Mouse (Mus musculus): ENCODE data around the gene Chsy1. TPM values are rescaled to one million over a fixed set of nuclear protein-coding genes. Genes with fewer than 3 reads are reported as not detected.
A peak's percentile ranks its signal among the peaks of the same experiment; 100 is the strongest.
"Not testable (repeated sequence)": the region's sequence is repeated elsewhere in the genome, so short reads cannot be mapped to it uniquely, and the experiment has no call there.

Gene Chsy1
- polyA plus RNA-seq, 1 experiment from 2014 or later = 10.1 TPM

DNA sequence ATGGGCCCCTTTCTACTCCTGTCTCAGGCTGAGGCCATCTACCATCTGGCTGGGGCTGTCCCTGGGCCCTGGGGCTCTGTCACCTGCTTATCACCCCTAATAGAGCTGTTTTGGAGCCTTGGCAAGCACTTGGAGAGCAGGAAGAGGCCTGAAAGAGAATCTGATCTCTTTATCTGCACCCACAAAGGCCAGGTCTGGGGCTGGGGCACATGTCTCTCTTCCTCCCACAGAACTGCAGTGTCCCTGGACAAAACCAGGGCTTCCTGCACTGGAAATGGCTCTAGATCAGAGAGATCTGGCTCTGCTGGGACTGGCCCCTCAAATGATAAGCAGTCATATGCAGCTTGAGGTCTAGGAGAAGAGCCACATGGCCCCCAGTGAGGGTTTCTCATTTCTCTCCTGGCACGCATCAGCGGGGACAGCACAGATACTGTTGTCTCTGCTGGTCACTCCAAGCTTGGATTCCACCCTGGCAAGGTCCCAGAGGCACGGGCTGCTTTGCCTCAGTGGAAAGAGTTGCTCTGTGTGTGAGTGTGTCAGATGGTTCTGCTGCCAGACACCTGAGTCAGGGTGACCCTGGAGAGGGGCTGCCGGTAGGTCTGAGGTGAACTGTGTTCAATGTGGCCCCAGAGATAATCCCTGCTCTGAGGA lies 78.4 kb downstream of the Chsy1 start:
- DNase-seq (peak; percentile 69), ATAC-seq (ENCODE audit: low read depth) (peak; percentile 92)
- Histone ChIP-seq H3K36me3 (no peaks in the 10 kb centered on the region), H3K4me1 (replicated peaks) (peaks cover 70% of the 10 kb centered on the region), H3K4me3 (replicated peaks) (no peak overlapping the region), H3K4me2 (peak overlapping the region; percentile 0), H3K9ac (peak overlapping the region; percentile 24), H3K27ac (peak overlapping the region; percentile 72), H3K27me3 (no peaks in the 10 kb centered on the region), H3K9me3 (replicated peaks) (no peaks in the 10 kb centered on the region)
- WGBS (ENCODE audit: insufficient replicate concordance) = 17% methylated on average over 4 of the region's 4 CpGs

DNA sequence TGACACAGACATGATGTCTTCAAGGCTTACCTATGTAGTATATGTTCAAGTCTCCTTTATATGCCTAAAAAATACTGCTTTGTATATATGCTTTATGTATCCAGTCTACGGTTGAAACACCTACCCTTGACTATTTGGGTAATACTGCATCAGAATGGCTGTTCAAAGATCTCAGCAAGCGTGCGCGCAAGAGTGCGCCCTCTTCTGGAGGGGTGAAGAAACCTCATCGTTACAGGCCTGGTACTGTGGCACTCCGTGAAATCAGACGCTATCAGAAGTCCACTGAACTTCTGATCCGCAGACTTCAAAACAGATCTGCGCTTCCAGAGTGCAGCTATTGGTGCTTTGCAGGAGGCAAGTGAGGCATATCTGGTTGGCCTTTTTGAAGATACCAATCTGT lies 81.1 kb downstream of the Chsy1 start:
- not testable (repeated sequence) for H3K9ac ChIP-seq; H3K36me3 ChIP-seq; H3K9me3 ChIP-seq (replicated peaks); H3K4me2 ChIP-seq; H3K4me3 ChIP-seq (replicated peaks); H3K27me3 ChIP-seq; DNase-seq; ATAC-seq (ENCODE audit: low read depth); H3K27ac ChIP-seq
- WGBS (ENCODE audit: insufficient replicate concordance) = 77% methylated on average over 10 of the region's 10 CpGs
- peaks cover 83% of the 10 kb centered on the region for H3K4me1 ChIP-seq (replicated peaks)

- H3K9me3 ChIP-seq (replicated peaks) = no peaks in the 10 kb centered on the region
- H3K4me2 ChIP-seq = no peak overlapping the region
- peak overlapping the region; percentile 40; the same call in 1 of the 2 replicates for H3K9ac ChIP-seq
- no peaks in the 10 kb centered on the region for H3K27me3 ChIP-seq
- peak overlapping the region; percentile 99 for H3K27ac ChIP-seq
- 60% methylated on average over 3 of the region's 3 CpGs for WGBS (ENCODE audit: insufficient replicate concordance)
- no peak overlapping the region for H3K4me3 ChIP-seq (replicated peaks)
- H3K36me3 ChIP-seq = no peaks in the 10 kb centered on the region
- DNase-seq (no peak), ATAC-seq (ENCODE audit: low read depth) (no peak)
- H3K4me1 ChIP-seq (replicated peaks) = peaks cover 87% of the 10 kb centered on the region
Observed at GRCm38 (mm10) chr7:66194511-66194910, 85.2 kb downstream of the Chsy1 start.

DNA sequence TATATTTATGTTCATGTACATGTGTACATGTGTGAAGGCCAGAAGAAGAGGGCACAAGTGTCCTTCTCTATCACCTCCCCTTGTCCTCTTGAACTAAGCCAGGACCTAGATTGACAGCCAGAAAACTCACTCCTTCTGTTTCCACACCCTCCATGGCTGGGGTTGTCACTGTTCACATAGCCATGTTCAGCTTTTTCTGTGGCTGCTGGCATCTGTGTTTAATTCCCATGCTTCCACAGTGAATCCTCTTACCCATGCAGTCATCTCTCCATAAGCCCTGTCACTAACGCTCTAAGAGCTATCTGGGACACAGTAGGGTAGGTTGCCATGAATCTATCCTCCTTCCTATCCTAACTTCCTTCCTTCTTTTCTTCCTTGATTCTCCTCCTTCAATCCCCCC lies 86.6 kb downstream of the Chsy1 start:
- Histone ChIP-seq H3K27ac (peak overlapping the region; percentile 99), H3K4me3 (replicated peaks) (no peak overlapping the region), H3K4me1 (replicated peaks) (peaks cover 94% of the 10 kb centered on the region), H3K9me3 (replicated peaks) (no peaks in the 10 kb centered on the region), H3K9ac (peak overlapping the region; percentile 81), H3K27me3 (no peaks in the 10 kb centered on the region), H3K4me2 (peak overlapping the region; percentile 68), H3K36me3 (no peaks in the 10 kb centered on the region)
- ATAC-seq (ENCODE audit: low read depth) (no peak), DNase-seq (no peak)
- WGBS (ENCODE audit: insufficient replicate concordance) = 26% methylated on average over 1 of the region's 1 CpGs

- Histone ChIP-seq H3K9me3 (replicated peaks) (no peaks in the 10 kb centered on the region), H3K4me2 (peak overlapping the region; percentile 68), H3K4me3 (replicated peaks) (peak overlapping the region; percentile 35), H3K4me1 (replicated peaks) (peaks cover 97% of the 10 kb centered on the region), H3K9ac (peak overlapping the region; percentile 81), H3K36me3 (no peaks in the 10 kb centered on the region), H3K27me3 (no peaks in the 10 kb centered on the region), H3K27ac (peak overlapping the region; percentile 99)
- 12% methylated on average over 11 of the region's 11 CpGs for WGBS (ENCODE audit: insufficient replicate concordance)
- ATAC-seq (ENCODE audit: low read depth) (peak; percentile 90), DNase-seq (peak; percentile 88)
Observed at GRCm38 (mm10) chr7:66196609-66197445, 87.5 kb downstream of the Chsy1 start.

GRCm38 (mm10) chr7:66198416-66198815 lies 89.1 kb downstream of the Chsy1 start:
- DNase-seq (no peak), ATAC-seq (ENCODE audit: low read depth) (no peak)
- no peak overlapping the region for H3K4me3 ChIP-seq (replicated peaks)
- peak overlapping the region; percentile 85 for H3K27ac ChIP-seq
- 79% methylated on average over 10 of the region's 10 CpGs for WGBS (ENCODE audit: insufficient replicate concordance)
- H3K27me3 ChIP-seq = no peaks in the 10 kb centered on the region
- no peak overlapping the region for H3K4me2 ChIP-seq
- H3K9ac ChIP-seq = peak overlapping the region; percentile 57; the same call in 1 of the 2 replicates
- no peaks in the 10 kb centered on the region for H3K36me3 ChIP-seq
- H3K4me1 ChIP-seq (replicated peaks) = peaks cover 81% of the 10 kb centered on the region
- H3K9me3 ChIP-seq (replicated peaks) = no peaks in the 10 kb centered on the region

- Histone ChIP-seq H3K27me3 (no peaks in the 10 kb centered on the region), H3K27ac (peak overlapping the region; percentile 85), H3K4me1 (replicated peaks) (peaks cover 72% of the 10 kb centered on the region), H3K4me3 (replicated peaks) (no peak overlapping the region), H3K9ac (peak overlapping the region; percentile 57), H3K9me3 (replicated peaks) (no peaks in the 10 kb centered on the region), H3K36me3 (no peaks in the 10 kb centered on the region), H3K4me2 (peak overlapping the region; percentile 17; the same call in 1 of the 2 replicates)
- ATAC-seq (ENCODE audit: low read depth) (peak; percentile 42), DNase-seq (peak; percentile 65)
- WGBS (ENCODE audit: insufficient replicate concordance) = 54% methylated on average over 5 of the region's 5 CpGs
Observed at GRCm38 (mm10) chr7:66199391-66199831, 90.1 kb downstream of the Chsy1 start.

GRCm38 (mm10) chr7:66200383-66200782 lies 91.1 kb downstream of the Chsy1 start:
- Histone ChIP-seq H3K9ac (peak overlapping the region; percentile 26; the same call in 1 of the 2 replicates), H3K9me3 (replicated peaks) (no peaks in the 10 kb centered on the region), H3K27me3 (no peaks in the 10 kb centered on the region), H3K27ac (peak overlapping the region; percentile 85), H3K4me3 (replicated peaks) (no peak overlapping the region), H3K4me2 (no peak overlapping the region), H3K4me1 (replicated peaks) (peaks cover 62% of the 10 kb centered on the region), H3K36me3 (no peaks in the 10 kb centered on the region)
- 78% methylated on average over 3 of the region's 3 CpGs for WGBS (ENCODE audit: insufficient replicate concordance)
- no peak for DNase-seq
- no peak for ATAC-seq (ENCODE audit: low read depth)

GRCm38 (mm10) chr7:66200791-66201450 lies 91.6 kb downstream of the Chsy1 start:
- Histone ChIP-seq H3K4me1 (replicated peaks) (peaks cover 56% of the 10 kb centered on the region), H3K27ac (peak overlapping the region; percentile 85), H3K27me3 (no peaks in the 10 kb centered on the region), H3K36me3 (no peaks in the 10 kb centered on the region), H3K4me2 (peak overlapping the region; percentile 5; the same call in 1 of the 2 replicates), H3K9ac (peak overlapping the region; percentile 26; the same call in 1 of the 2 replicates), H3K4me3 (replicated peaks) (no peak overlapping the region), H3K9me3 (replicated peaks) (no peaks in the 10 kb centered on the region)
- 20% methylated on average over 8 of the region's 8 CpGs for WGBS (ENCODE audit: insufficient replicate concordance)
- ATAC-seq (ENCODE audit: low read depth) (no peak), DNase-seq (no peak)

GRCm38 (mm10) chr7:66201657-66202056 lies 92.3 kb downstream of the Chsy1 start:
- Histone ChIP-seq H3K4me3 (replicated peaks) (no peak overlapping the region), H3K27me3 (no peaks in the 10 kb centered on the region), H3K9me3 (replicated peaks) (no peaks in the 10 kb centered on the region), H3K27ac (peak overlapping the region; percentile 85; the same call in 1 of the 2 replicates), H3K36me3 (no peaks in the 10 kb centered on the region), H3K9ac (0 out of 2 replicates have a peak overlapping the region, but pooled peaks have one; percentile 26), H3K4me1 (replicated peaks) (peaks cover 49% of the 10 kb centered on the region), H3K4me2 (no peak overlapping the region)
- WGBS (ENCODE audit: insufficient replicate concordance) = 73% methylated on average over 2 of the region's 2 CpGs
- DNase-seq (no peak), ATAC-seq (ENCODE audit: low read depth) (no peak)

DNA sequence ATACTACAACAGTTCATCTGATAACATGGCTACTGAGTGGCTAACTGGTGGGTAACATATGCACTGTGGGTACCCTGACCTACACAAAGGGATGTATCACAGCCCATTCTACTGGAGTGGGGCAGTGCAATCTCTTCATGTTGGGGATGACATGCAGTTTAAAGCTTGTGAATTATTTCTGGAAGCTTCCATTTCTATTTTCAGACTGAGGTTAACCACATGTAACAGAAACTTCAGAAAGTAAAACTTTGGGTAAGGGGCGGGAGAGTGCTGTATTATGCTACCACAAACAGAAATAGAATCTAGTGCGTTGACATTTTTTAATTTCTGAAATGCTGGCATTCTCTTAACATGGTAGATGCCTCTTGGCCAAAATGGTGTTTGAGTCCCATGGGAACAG lies 100.6 kb downstream of the Chsy1 start:
- Histone ChIP-seq H3K36me3 (no peaks in the 10 kb centered on the region), H3K4me1 (replicated peaks) (no peaks in the 10 kb centered on the region; the same call in 1 of the 2 replicates), H3K9ac (no peak overlapping the region), H3K4me3 (replicated peaks) (no peak overlapping the region), H3K27me3 (no peaks in the 10 kb centered on the region), H3K9me3 (replicated peaks) (no peaks in the 10 kb centered on the region), H3K4me2 (no peak overlapping the region), H3K27ac (no peak overlapping the region)
- ATAC-seq (ENCODE audit: low read depth) (no peak), DNase-seq (no peak)
- WGBS (ENCODE audit: insufficient replicate concordance) = 34% methylated on average over 2 of the region's 2 CpGs
